Mouse (Mus musculus): Measurements from ENCODE around the gene Pigm. TPM values are rescaled to one million over a fixed set of nuclear protein-coding genes. Genes with fewer than 3 reads are reported as not detected.
A peak's percentile ranks its signal among the peaks of the same experiment; 100 is the strongest.

Gene Pigm
- polyA plus RNA-seq, 1 experiment = 7.9 TPM

- TF ChIP-seq POLR2A (IDR thresholded peaks at IDR 0.05; ENCODE audit: borderline replicate concordance, insufficient read depth, low read length) (no peak), CTCF (IDR thresholded peaks at IDR 0.05; ENCODE audit: borderline replicate concordance, insufficient read depth, low read depth, low read length) (no peak)
- Histone ChIP-seq H3K27me3 (ENCODE audit: control insufficient read depth, insufficient read depth, low read length) (no peaks in the 10 kb centered on the region), H3K4me3 (replicated peaks; ENCODE audit: insufficient read depth, low read depth, low read length) (no peak overlapping the region), H3K27ac (ENCODE audit: insufficient read depth, low read length) (no peak overlapping the region), H3K4me1 (ENCODE audit: control insufficient read depth, insufficient read depth, low read length) (peaks cover 3% of the 10 kb centered on the region; the same call in 1 of the 2 replicates)
- DNase-seq = no peak
- 84% methylated on average over 3 of the region's 3 CpGs for WGBS
Observed at GRCm38 (mm10) chr1:172427841-172428240, 51.5 kb downstream of the Pigm start.

- Histone ChIP-seq H3K4me1 (ENCODE audit: control insufficient read depth, insufficient read depth, low read length) (peaks cover 3% of the 10 kb centered on the region; the same call in 1 of the 2 replicates), H3K27ac (ENCODE audit: insufficient read depth, low read length) (no peak overlapping the region), H3K4me3 (replicated peaks; ENCODE audit: insufficient read depth, low read depth, low read length) (no peak overlapping the region), H3K27me3 (ENCODE audit: control insufficient read depth, insufficient read depth, low read length) (no peaks in the 10 kb centered on the region)
- TF ChIP-seq POLR2A (IDR thresholded peaks at IDR 0.05; ENCODE audit: borderline replicate concordance, insufficient read depth, low read length) = no peak
- no peak for TF ChIP-seq CTCF (IDR thresholded peaks at IDR 0.05; ENCODE audit: borderline replicate concordance, insufficient read depth, low read depth, low read length)
- DNase-seq = no peak
- 98% methylated on average over 1 of the region's 1 CpGs for WGBS
Observed at GRCm38 (mm10) chr1:172428614-172429013, 52.3 kb downstream of the Pigm start.

GRCm38 (mm10) chr1:172430731-172431220 lies 54.4 kb downstream of the Pigm start:
- 53% methylated on average over 9 of the region's 9 CpGs for WGBS
- H3K4me3 ChIP-seq (replicated peaks; ENCODE audit: insufficient read depth, low read depth, low read length) = no peak overlapping the region
- TF ChIP-seq POLR2A (IDR thresholded peaks at IDR 0.05; ENCODE audit: borderline replicate concordance, insufficient read depth, low read length) (no peak), CTCF (IDR thresholded peaks at IDR 0.05; ENCODE audit: borderline replicate concordance, insufficient read depth, low read depth, low read length) (no peak)
- no peaks in the 10 kb centered on the region for H3K27me3 ChIP-seq (ENCODE audit: control insufficient read depth, insufficient read depth, low read length)
- no peak overlapping the region for H3K27ac ChIP-seq (ENCODE audit: insufficient read depth, low read length)
- H3K4me1 ChIP-seq (ENCODE audit: control insufficient read depth, insufficient read depth, low read length) = peaks cover 3% of the 10 kb centered on the region; the same call in 1 of the 2 replicates
- no peak for DNase-seq

GRCm38 (mm10) chr1:172431836-172432586 lies 55.7 kb downstream of the Pigm start:
- TF ChIP-seq CTCF (IDR thresholded peaks at IDR 0.05; ENCODE audit: borderline replicate concordance, insufficient read depth, low read depth, low read length) (no peak), POLR2A (IDR thresholded peaks at IDR 0.05; ENCODE audit: borderline replicate concordance, insufficient read depth, low read length) (no peak)
- peak in 1 of 2 experiments; percentile 16 for DNase-seq
- WGBS = 33% methylated on average over 4 of the region's 4 CpGs
- H3K4me1 ChIP-seq (ENCODE audit: control insufficient read depth, insufficient read depth, low read length) = peaks cover 3% of the 10 kb centered on the region; the same call in 1 of the 2 replicates
- H3K27ac ChIP-seq (ENCODE audit: insufficient read depth, low read length) = no peak overlapping the region
- H3K27me3 ChIP-seq (ENCODE audit: control insufficient read depth, insufficient read depth, low read length) = no peaks in the 10 kb centered on the region
- no peak overlapping the region for H3K4me3 ChIP-seq (replicated peaks; ENCODE audit: insufficient read depth, low read depth, low read length)

- no peak for TF ChIP-seq POLR2A (IDR thresholded peaks at IDR 0.05; ENCODE audit: borderline replicate concordance, insufficient read depth, low read length)
- TF ChIP-seq CTCF (IDR thresholded peaks at IDR 0.05; ENCODE audit: borderline replicate concordance, insufficient read depth, low read depth, low read length) = no peak
- peaks cover 3% of the 10 kb centered on the region; the same call in 1 of the 2 replicates for H3K4me1 ChIP-seq (ENCODE audit: control insufficient read depth, insufficient read depth, low read length)
- no peaks in the 10 kb centered on the region for H3K27me3 ChIP-seq (ENCODE audit: control insufficient read depth, insufficient read depth, low read length)
- no peak overlapping the region for H3K27ac ChIP-seq (ENCODE audit: insufficient read depth, low read length)
- no peak for DNase-seq
- WGBS = 84% methylated on average over 3 of the region's 3 CpGs
- no peak overlapping the region for H3K4me3 ChIP-seq (replicated peaks; ENCODE audit: insufficient read depth, low read depth, low read length)
Observed at GRCm38 (mm10) chr1:172432587-172432955, 56.2 kb downstream of the Pigm start.

- TF ChIP-seq POLR2A (IDR thresholded peaks at IDR 0.05; ENCODE audit: borderline replicate concordance, insufficient read depth, low read length) = no peak
- no peak for TF ChIP-seq CTCF (IDR thresholded peaks at IDR 0.05; ENCODE audit: borderline replicate concordance, insufficient read depth, low read depth, low read length)
- H3K4me1 ChIP-seq (ENCODE audit: control insufficient read depth, insufficient read depth, low read length) = peaks cover 3% of the 10 kb centered on the region; the same call in 1 of the 2 replicates
- H3K27me3 ChIP-seq (ENCODE audit: control insufficient read depth, insufficient read depth, low read length) = no peaks in the 10 kb centered on the region
- DNase-seq = no peak
- 92% methylated on average over 20 of the region's 20 CpGs for WGBS
- no peak overlapping the region for H3K27ac ChIP-seq (ENCODE audit: insufficient read depth, low read length)
- H3K4me3 ChIP-seq (replicated peaks; ENCODE audit: insufficient read depth, low read depth, low read length) = no peak overlapping the region
Observed at GRCm38 (mm10) chr1:172433012-172433850, 56.9 kb downstream of the Pigm start.

Other genes starting within 250 kb of the Pigm start
- gene Pex19, start 249.8 kb upstream of the Pigm start, polyA plus RNA-seq (2012; rRNA removed) = 107 and 108 TPM in 2 replicates
- 118 and 121 TPM in 2 replicates for gene Dcaf8, start 228.5 kb upstream of the Pigm start, polyA plus RNA-seq (2012; rRNA removed)
- gene Pea15a, start 169.7 kb upstream of the Pigm start, polyA plus RNA-seq (2012; rRNA removed) = 562 and 572 TPM in 2 replicates
- gene Casq1, start 156.7 kb upstream of the Pigm start, polyA plus RNA-seq (2012; rRNA removed) = 3.8 and 3.9 TPM in 2 replicates
- 0.03 TPM in 1 of 2 replicates, not detected in the other for gene Atp1a4, start 118.1 kb upstream of the Pigm start, polyA plus RNA-seq (2012; rRNA removed)
- 254 and 269 TPM in 2 replicates for gene Igsf8, start 114.9 kb upstream of the Pigm start, polyA plus RNA-seq (2012; rRNA removed)
- 535 and 584 TPM in 2 replicates for gene Atp1a2, start 78.5 kb upstream of the Pigm start, polyA plus RNA-seq (2012; rRNA removed)
- 116 and 130 TPM in 2 replicates for gene Kcnj9, start 47.2 kb upstream of the Pigm start, polyA plus RNA-seq (2012; rRNA removed)
- 141 and 174 TPM in 2 replicates for gene Kcnj10, start 35.3 kb upstream of the Pigm start, polyA plus RNA-seq (2012; rRNA removed)
- gene Slamf9, start 98.8 kb downstream of the Pigm start, polyA plus RNA-seq (2012; rRNA removed) = 0.74 and 0.87 TPM in 2 replicates
- gene Igsf9, start 105.2 kb downstream of the Pigm start, polyA plus RNA-seq (2012; rRNA removed) = 1.9 and 2.2 TPM in 2 replicates
- 12.9 and 13.0 TPM in 2 replicates for gene Tagln2, start 123.5 kb downstream of the Pigm start, polyA plus RNA-seq (2012; rRNA removed)
- 1.00 and 1.0 TPM in 2 replicates for gene Cfap45, start 144.3 kb downstream of the Pigm start, polyA plus RNA-seq (2012; rRNA removed)
- 0.46 and 0.65 TPM in 2 replicates for gene Vsig8, start 179.4 kb downstream of the Pigm start, polyA plus RNA-seq (2012; rRNA removed)
- 0.07 and 0.10 TPM in 2 replicates for gene Slamf8, start 214.0 kb downstream of the Pigm start, polyA plus RNA-seq (2012; rRNA removed)
- 0.10 TPM in 1 of 2 replicates, not detected in the other for gene Fcrl6, start 226.0 kb downstream of the Pigm start, polyA plus RNA-seq (2012; rRNA removed)

Data from cerebellum, adult 2 months (tissue).